Mouse (Mus musculus) liver, embryonic 14.5 days (tissue): ENCODE data around the gene Abt1. TPM values are rescaled to one million over a fixed set of nuclear protein-coding genes. Genes with fewer than 3 reads are reported as not detected.
A peak's percentile ranks its signal among the peaks of the same experiment; 100 is the strongest.

Experiments
- ATAC-seq: fragments of 200-750 bp; cut with Nextera tagmentation; 2 replicates; pipeline ENCODE4 v1.8.0; 2017; ENCODE audit warnings: moderate number of reproducible peaks, mild to moderate bottlenecking, moderate library complexity; ENCODE audit not compliant: insufficient read depth
- DNase-seq, 3 experiments: peaks; one replicate each; pipeline ENCODE4 v3.0.0-alpha.2; 2012 to 2013; ENCODE audit warnings: low read depth in 3 of 3, low spot score in 3 of 3
- H3K27ac ChIP-seq: fragments of 300-500 bp; sonication (generic); 2 replicates; pipeline ENCODE4 v1.5.1; 2014; ENCODE audit warnings: moderate library complexity, mild to moderate bottlenecking, control low read depth, inconsistent platforms
- H3K27me3 ChIP-seq: fragments of 300-500 bp; sonication (generic); 2 replicates; pipeline ENCODE4 v1.6.1; 2014; ENCODE audit warnings: mild to moderate bottlenecking, low read length, moderate library complexity; ENCODE audit not compliant: control insufficient read depth, insufficient read depth
- H3K36me3 ChIP-seq: fragments of 300-500 bp; sonication (generic); replicated peaks from 2 replicates; pipeline ENCODE4 v1.6.1; 2014; ENCODE audit warnings: low read depth; ENCODE audit not compliant: control insufficient read depth, insufficient read depth
- H3K4me1 ChIP-seq, 2 experiments: fragments of 200-500 bp in 1 of 2; fragments of 300-500 bp in 1 of 2; sonication (generic) in 1 of 2; replicated peaks; 2 replicates each; pipeline ENCODE4 v1.6.1; 2012 to 2014; ENCODE audit warnings: antibody characterized with exemption in 1 of 2, inconsistent platforms in 1 of 2, low read length in 1 of 2; ENCODE audit not compliant: control insufficient read depth in 2 of 2, insufficient read depth in 2 of 2
- H3K4me2 ChIP-seq: fragments of 300-500 bp; sonication (generic); 2 replicates; pipeline ENCODE4 v1.6.1; 2014; ENCODE audit warnings: low read depth, mild to moderate bottlenecking, control low read depth, moderate library complexity
- H3K4me3 ChIP-seq, 2 experiments: fragments of 200-500 bp in 1 of 2; fragments of 300-500 bp in 1 of 2; sonication (generic) in 1 of 2; 2 replicates each; pipeline ENCODE4 v1.5.1; 2012 to 2014; ENCODE audit warnings: low read depth in 2 of 2, low read length in 2 of 2, mild to moderate bottlenecking in 2 of 2, control low read depth in 1 of 2, inconsistent platforms in 1 of 2, moderate library complexity in 1 of 2; ENCODE audit not compliant: insufficient read depth in 1 of 2
- H3K9ac ChIP-seq: fragments of 300-500 bp; sonication (generic); replicated peaks from 2 replicates; pipeline ENCODE4 v1.6.1; 2014; ENCODE audit warnings: mild to moderate bottlenecking, control low read depth, moderate library complexity
- H3K9me3 ChIP-seq: fragments of 300-500 bp; sonication (generic); 2 replicates; pipeline ENCODE4 v1.6.1; 2016; ENCODE audit warnings: low read length, mixed read lengths; ENCODE audit not compliant: control insufficient read depth
- CTCF ChIP-seq: IDR thresholded peaks from 2 replicates; pipeline ENCODE4 v1.5.1; 2016; ENCODE audit warnings: antibody characterized with exemption, low read depth, control low read depth
- EP300 ChIP-seq: IDR thresholded peaks from 2 replicates; pipeline ENCODE4 v1.6.1; 2016; ENCODE audit warnings: antibody characterized with exemption, low read depth
- WGBS: fragments of 180-500 bp; shearing (Covaris S2); extraction: QIAGEN DNeasy Blood & Tissue Kit; methylation state at CpG from one replicate; pipeline ENCODE4 v1.1.7; 2014; ENCODE audit not compliant: insufficient replicate concordance; 5-methylcytosine and 5-hydroxymethylcytosine counted together
- polyA plus RNA-seq, 2 experiments: library from polyadenylated mRNA; depleted of rRNA in 1 of 2; stranded (reverse) in 1 of 2; unstranded in 1 of 2; fragments of >200 nt; fragmentation: Nextera tagmentation in 1 of 2; extraction: Ambion mirVana in 1 of 2; gene quantifications; 2 replicates each; pipeline versions ENCODE4 v1.2.1 to v1.2.3; 2012 to 2014

The Abt1 gene
- polyA plus RNA-seq, 2 experiments, result 4.0 to 5.2 TPM

DNA sequence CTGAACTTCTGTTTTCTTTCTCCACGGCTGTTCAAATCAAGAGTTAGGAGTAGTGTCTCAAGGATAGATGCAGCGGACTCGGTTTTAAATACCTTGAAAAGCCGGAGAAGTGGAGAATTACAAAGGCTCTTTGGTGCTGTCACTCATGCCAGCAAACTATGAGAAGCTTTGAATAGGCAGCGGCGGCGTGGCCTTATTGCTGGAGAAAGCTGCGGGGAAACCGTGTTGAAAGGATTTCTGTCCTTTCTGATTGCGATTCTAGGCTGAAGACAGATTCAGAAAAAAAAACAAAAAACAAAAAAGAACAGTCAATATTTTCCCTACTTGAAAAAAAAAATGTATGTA, 54.3 kb downstream of the Abt1 start:
- H3K27me3 ChIP-seq, result no peaks in the 10 kb centered on the region
- peak overlapping the region; percentile 49 for H3K27ac ChIP-seq
- TF ChIP-seq CTCF, result no peak
- TF ChIP-seq EP300, result no peak
- WGBS, result 0% methylated on average over 10 of the region's 10 CpGs
- H3K9ac ChIP-seq, result peak overlapping the region; percentile 74
- peak overlapping the region; percentile 88 for H3K4me2 ChIP-seq
- peaks cover 7 to 9% of the 10 kb centered on the region in 2 experiments for H3K4me1 ChIP-seq
- peak; percentile 49 for ATAC-seq
- H3K36me3 ChIP-seq, result no peaks in the 10 kb centered on the region
- H3K4me3 ChIP-seq, result peak overlapping the region; percentile 73 to 77
- DNase-seq, result no peak
- H3K9me3 ChIP-seq, result no peaks in the 10 kb centered on the region

GRCm38 (mm10) chr13:23368583-23369420, 54.9 kb downstream of the Abt1 start, which contains the start of gene Zfp322a:
Gene Zfp322a (minus strand): TSS chr13:23369208.
- H3K27me3 ChIP-seq, result no peaks in the 10 kb centered on the region
- H3K9me3 ChIP-seq, result no peaks in the 10 kb centered on the region
- H3K36me3 ChIP-seq, result no peaks in the 10 kb centered on the region
- peak within 1 kb of the TSS; percentile 74 for H3K9ac ChIP-seq
- H3K27ac ChIP-seq, result peak within 1 kb of the TSS; percentile 49
- peak within 1 kb of the TSS; percentile 88 for H3K4me2 ChIP-seq
- DNase-seq (peak; percentile 94 to 95 (median 94)), ATAC-seq (peak; percentile 100)
- under 1% methylated on average over 55 of the region's 55 CpGs for WGBS
- H3K4me3 ChIP-seq, result peak within 1 kb of the TSS; percentile 73 to 79
- TF ChIP-seq EP300 (no peak), CTCF (no peak)
- H3K4me1 ChIP-seq, result peaks cover 7 to 9% of the 10 kb centered on the region in 2 experiments

Other genes with a start within 250 kb of the Abt1 start
- gene Vmn1r220, start 235.9 kb downstream of the Abt1 start, polyA plus RNA-seq (2012; rRNA removed), result not detected in 2 replicates
- not detected in 2 replicates for gene Vmn1r220, start 235.9 kb downstream of the Abt1 start, polyA plus RNA-seq (2014; fragmentation: Nextera tagmentation; extraction: Ambion mirVana)
- not detected in 2 replicates for gene Vmn1r221, start 209.7 kb downstream of the Abt1 start, polyA plus RNA-seq (2012; rRNA removed)
- gene Vmn1r221, start 209.7 kb downstream of the Abt1 start, polyA plus RNA-seq (2014; fragmentation: Nextera tagmentation; extraction: Ambion mirVana), result not detected in 2 replicates
- not detected in 2 replicates for gene Vmn1r222, start 187.9 kb downstream of the Abt1 start, polyA plus RNA-seq (2012; rRNA removed)
- not detected in 2 replicates for gene Vmn1r222, start 187.9 kb downstream of the Abt1 start, polyA plus RNA-seq (2014; fragmentation: Nextera tagmentation; extraction: Ambion mirVana)
- gene Vmn1r223, start 176.7 kb downstream of the Abt1 start, polyA plus RNA-seq (2012; rRNA removed), result not detected in 2 replicates
- gene Vmn1r223, start 176.7 kb downstream of the Abt1 start, polyA plus RNA-seq (2014; fragmentation: Nextera tagmentation; extraction: Ambion mirVana), result not detected in 2 replicates
- 3.0 and 5.4 TPM in 2 replicates for gene Zfp322a, start 54.7 kb downstream of the Abt1 start, polyA plus RNA-seq (2012; rRNA removed)
- 11.9 and 12.5 TPM in 2 replicates for gene Zfp322a, start 54.7 kb downstream of the Abt1 start, polyA plus RNA-seq (2014; fragmentation: Nextera tagmentation; extraction: Ambion mirVana)
- gene Btn1a1, start 42.0 kb upstream of the Abt1 start, polyA plus RNA-seq (2012; rRNA removed), result 1.5 and 2.1 TPM in 2 replicates
- gene Btn1a1, start 42.0 kb upstream of the Abt1 start, polyA plus RNA-seq (2014; fragmentation: Nextera tagmentation; extraction: Ambion mirVana), result 1.5 and 1.8 TPM in 2 replicates
- gene Btn2a2, start 65.0 kb upstream of the Abt1 start, polyA plus RNA-seq (2012; rRNA removed), result 0.01 TPM in 1 of 2 replicates, not detected in the other
- gene Btn2a2, start 65.0 kb upstream of the Abt1 start, polyA plus RNA-seq (2014; fragmentation: Nextera tagmentation; extraction: Ambion mirVana), result not detected in 2 replicates
- gene Hist1h4h, start 107.2 kb upstream of the Abt1 start, polyA plus RNA-seq (2012; rRNA removed), result 8.6 and 24.1 TPM in 2 replicates
- gene Hist1h4h, start 107.2 kb upstream of the Abt1 start, polyA plus RNA-seq (2014; fragmentation: Nextera tagmentation; extraction: Ambion mirVana), result 5.3 and 6.1 TPM in 2 replicates
- gene Hist1h2af, start 110.0 kb upstream of the Abt1 start, polyA plus RNA-seq (2012; rRNA removed), result 375 and 609 TPM in 2 replicates
- gene Hist1h2af, start 110.0 kb upstream of the Abt1 start, polyA plus RNA-seq (2014; fragmentation: Nextera tagmentation; extraction: Ambion mirVana), result 14.2 and 17.4 TPM in 2 replicates
- 48.1 and 52.5 TPM in 2 replicates for gene Hist1h3g, start 111.6 kb upstream of the Abt1 start, polyA plus RNA-seq (2012; rRNA removed)
- 8.6 and 9.6 TPM in 2 replicates for gene Hist1h3g, start 111.6 kb upstream of the Abt1 start, polyA plus RNA-seq (2014; fragmentation: Nextera tagmentation; extraction: Ambion mirVana)
- 6.7 and 8.7 TPM in 2 replicates for gene Hist1h2bh, start 119.5 kb upstream of the Abt1 start, polyA plus RNA-seq (2012; rRNA removed)
- gene Hist1h2bh, start 119.5 kb upstream of the Abt1 start, polyA plus RNA-seq (2014; fragmentation: Nextera tagmentation; extraction: Ambion mirVana), result 1.2 and 1.4 TPM in 2 replicates
- 5.1 and 13.6 TPM in 2 replicates for gene Hist1h3f, start 120.2 kb upstream of the Abt1 start, polyA plus RNA-seq (2012; rRNA removed)
- 1.00 and 1.1 TPM in 2 replicates for gene Hist1h3f, start 120.2 kb upstream of the Abt1 start, polyA plus RNA-seq (2014; fragmentation: Nextera tagmentation; extraction: Ambion mirVana)
- gene Hist1h4f, start 127.8 kb upstream of the Abt1 start, polyA plus RNA-seq (2012; rRNA removed), result 4.9 and 17.8 TPM in 2 replicates
- 0.75 and 1.6 TPM in 2 replicates for gene Hist1h4f, start 127.8 kb upstream of the Abt1 start, polyA plus RNA-seq (2014; fragmentation: Nextera tagmentation; extraction: Ambion mirVana)
- gene Hist1h1d, start 129.4 kb upstream of the Abt1 start, polyA plus RNA-seq (2012; rRNA removed), result 0.54 and 0.70 TPM in 2 replicates
- 1.2 and 1.6 TPM in 2 replicates for gene Hist1h1d, start 129.4 kb upstream of the Abt1 start, polyA plus RNA-seq (2014; fragmentation: Nextera tagmentation; extraction: Ambion mirVana)
- 25.4 and 53.3 TPM in 2 replicates for gene Hist1h3e, start 138.5 kb upstream of the Abt1 start, polyA plus RNA-seq (2012; rRNA removed)
- gene Hist1h3e, start 138.5 kb upstream of the Abt1 start, polyA plus RNA-seq (2014; fragmentation: Nextera tagmentation; extraction: Ambion mirVana), result 3.9 and 5.1 TPM in 2 replicates
- 10.8 and 14.3 TPM in 2 replicates for gene Hist1h2ae, start 147.4 kb upstream of the Abt1 start, polyA plus RNA-seq (2012; rRNA removed)
- gene Hist1h2ae, start 147.4 kb upstream of the Abt1 start, polyA plus RNA-seq (2014; fragmentation: Nextera tagmentation; extraction: Ambion mirVana), result 150 and 151 TPM in 2 replicates
- 42.1 and 55.9 TPM in 2 replicates for gene Hist1h2bg, start 147.5 kb upstream of the Abt1 start, polyA plus RNA-seq (2012; rRNA removed)
- gene Hist1h2bg, start 147.5 kb upstream of the Abt1 start, polyA plus RNA-seq (2014; fragmentation: Nextera tagmentation; extraction: Ambion mirVana), result 6.9 and 10.2 TPM in 2 replicates
- gene Hist1h2bf, start 150.3 kb upstream of the Abt1 start, polyA plus RNA-seq (2012; rRNA removed), result 15.9 and 35.2 TPM in 2 replicates
- 3.4 and 4.4 TPM in 2 replicates for gene Hist1h2bf, start 150.3 kb upstream of the Abt1 start, polyA plus RNA-seq (2014; fragmentation: Nextera tagmentation; extraction: Ambion mirVana)
- 10.4 and 25.5 TPM in 2 replicates for gene Hist1h2ad, start 150.5 kb upstream of the Abt1 start, polyA plus RNA-seq (2012; rRNA removed)
- 4.7 and 5.1 TPM in 2 replicates for gene Hist1h2ad, start 150.5 kb upstream of the Abt1 start, polyA plus RNA-seq (2014; fragmentation: Nextera tagmentation; extraction: Ambion mirVana)
- 20.4 and 27.3 TPM in 2 replicates for gene Hist1h3d, start 151.9 kb upstream of the Abt1 start, polyA plus RNA-seq (2012; rRNA removed)
- 7.1 and 7.2 TPM in 2 replicates for gene Hist1h3d, start 151.9 kb upstream of the Abt1 start, polyA plus RNA-seq (2014; fragmentation: Nextera tagmentation; extraction: Ambion mirVana)
- 8.6 and 12.8 TPM in 2 replicates for gene Hist1h4d, start 157.7 kb upstream of the Abt1 start, polyA plus RNA-seq (2012; rRNA removed)
- 152 and 155 TPM in 2 replicates for gene Hist1h4d, start 157.7 kb upstream of the Abt1 start, polyA plus RNA-seq (2014; fragmentation: Nextera tagmentation; extraction: Ambion mirVana)
- gene Hist1h2be, start 197.3 kb upstream of the Abt1 start, polyA plus RNA-seq (2012; rRNA removed), result 2.8 and 3.3 TPM in 2 replicates
- 0.95 and 1.3 TPM in 2 replicates for gene Hist1h2be, start 197.3 kb upstream of the Abt1 start, polyA plus RNA-seq (2014; fragmentation: Nextera tagmentation; extraction: Ambion mirVana)
- 6.3 and 8.0 TPM in 2 replicates for gene Hist1h1e, start 198.7 kb upstream of the Abt1 start, polyA plus RNA-seq (2012; rRNA removed)
- 23.1 and 24.4 TPM in 2 replicates for gene Hist1h1e, start 198.7 kb upstream of the Abt1 start, polyA plus RNA-seq (2014; fragmentation: Nextera tagmentation; extraction: Ambion mirVana)